Mouse (Mus musculus) adrenal gland, postnatal 25 days (tissue): ENCODE results near the gene Adgrf5. TPM values are rescaled to one million over a fixed set of nuclear protein-coding genes. Genes with fewer than 3 reads are reported as not detected.

Experiments used
- DNase-seq: peaks from one replicate; pipeline ENCODE4 v3.0.0; 2021; ENCODE audit warnings: mixed read lengths
- total RNA-seq: library from RNA; stranded (reverse); gene quantifications from 2 replicates; pipeline ENCODE4 v1.2.3, GENCODE M21; 2021

Gene Adgrf5
- total RNA-seq, 1 experiment from 2014 or later, result 88.0 TPM

GRCm38 (mm10) chr17:43378703-43379102, 18.5 kb downstream of the Adgrf5 start:
- DNase-seq, result no peak

- no peak for DNase-seq
Measured at GRCm38 (mm10) chr17:43386331-43386730, 26.1 kb downstream of the Adgrf5 start.

GRCm38 (mm10) chr17:43387171-43387570, 26.9 kb downstream of the Adgrf5 start:
- DNase-seq, result no peak

- DNase-seq, result peak; percentile 12
Measured at GRCm38 (mm10) chr17:43389256-43389655, 29.0 kb downstream of the Adgrf5 start.

GRCm38 (mm10) chr17:43392191-43392590, 31.9 kb downstream of the Adgrf5 start:
- no peak for DNase-seq

GRCm38 (mm10) chr17:43393669-43394068, 33.4 kb downstream of the Adgrf5 start:
- DNase-seq, result no peak

- no peak for DNase-seq
Measured at GRCm38 (mm10) chr17:43395400-43396258, 35.4 kb downstream of the Adgrf5 start.

GRCm38 (mm10) chr17:43398612-43399011, 38.4 kb downstream of the Adgrf5 start:
- no peak for DNase-seq

GRCm38 (mm10) chr17:43399151-43399550, 38.9 kb downstream of the Adgrf5 start:
- no peak for DNase-seq

- no peak for DNase-seq
Measured at GRCm38 (mm10) chr17:43400483-43400882, 40.2 kb downstream of the Adgrf5 start.

- DNase-seq, result no peak
Measured at GRCm38 (mm10) chr17:43403851-43404250, 43.6 kb downstream of the Adgrf5 start.

GRCm38 (mm10) chr17:43404408-43404807, 44.2 kb downstream of the Adgrf5 start:
- no peak for DNase-seq

GRCm38 (mm10) chr17:43406321-43406720, 46.1 kb downstream of the Adgrf5 start:
- no peak for DNase-seq

GRCm38 (mm10) chr17:43407548-43407947, 47.3 kb downstream of the Adgrf5 start:
- no peak for DNase-seq

GRCm38 (mm10) chr17:43413182-43413581, 52.9 kb downstream of the Adgrf5 start:
- DNase-seq, result no peak

- DNase-seq, result no peak
Measured at GRCm38 (mm10) chr17:43419204-43419603, 59.0 kb downstream of the Adgrf5 start.

GRCm38 (mm10) chr17:43420381-43420780, 60.1 kb downstream of the Adgrf5 start:
- no peak for DNase-seq

GRCm38 (mm10) chr17:43423953-43424352, 63.7 kb downstream of the Adgrf5 start:
- no peak for DNase-seq

- DNase-seq, result peak; percentile 15
Measured at GRCm38 (mm10) chr17:43431692-43432091, 71.4 kb downstream of the Adgrf5 start.

GRCm38 (mm10) chr17:43434485-43434884, 74.2 kb downstream of the Adgrf5 start:
- DNase-seq, result no peak

GRCm38 (mm10) chr17:43451216-43451615, 91.0 kb downstream of the Adgrf5 start:
- no peak for DNase-seq

GRCm38 (mm10) chr17:43458598-43458997, 98.3 kb downstream of the Adgrf5 start:
- DNase-seq, result peak; percentile 73

GRCm38 (mm10) chr17:43459737-43460230, 99.5 kb downstream of the Adgrf5 start:
- no peak for DNase-seq
